Mouse (Mus musculus) MEL (cell line): ENCODE data around the gene Prss37. TPM values are rescaled to one million over a fixed set of nuclear protein-coding genes. Genes with fewer than 3 reads are reported as not detected.

Source experiments
- DNase-seq: peaks from one replicate; pipeline ENCODE4 v3.0.0; 2011; ENCODE audit warnings: low read depth, low spot score
- H3K27ac ChIP-seq: 2 replicates; pipeline ENCODE4 v1.5.1; 2012; ENCODE audit warnings: low read depth, mild to moderate bottlenecking, control low read depth, low read length, moderate library complexity; ENCODE audit not compliant: control insufficient read depth
- H3K27me3 ChIP-seq, 2 experiments: fragments of 150-350 bp in 1 of 2; sonication (generic) in 1 of 2; 2 replicates each; pipeline ENCODE4 v1.6.1; 2012; ENCODE audit warnings: low read length in 2 of 2, mild to moderate bottlenecking in 2 of 2, improper control_type of control experiment in 1 of 2, moderate library complexity in 1 of 2; ENCODE audit not compliant: insufficient read depth in 2 of 2, control insufficient read depth in 1 of 2
- H3K36me3 ChIP-seq, 2 experiments: 2 replicates each; pipeline ENCODE4 v1.6.1; 2012 to 2014; ENCODE audit warnings: low read length in 2 of 2, improper control_type of control experiment in 1 of 2, inconsistent platforms in 1 of 2, mild to moderate bottlenecking in 1 of 2; ENCODE audit not compliant: insufficient read depth in 2 of 2, control insufficient read depth in 1 of 2
- H3K4me1 ChIP-seq, 2 experiments: fragments of 150-350 bp in 1 of 2; sonication (generic) in 1 of 2; 2 replicates each; pipeline ENCODE4 v1.6.1; 2012; ENCODE audit warnings: low read length in 2 of 2, improper control_type of control experiment in 1 of 2, mild to moderate bottlenecking in 1 of 2; ENCODE audit not compliant: insufficient read depth in 2 of 2, control insufficient read depth in 1 of 2
- H3K4me3 ChIP-seq, 2 experiments: fragments of 150-350 bp in 1 of 2; sonication (generic) in 1 of 2; 2 replicates each; pipeline ENCODE4 v1.5.1; 2012; ENCODE audit warnings: low read depth in 2 of 2, low read length in 2 of 2, mild to moderate bottlenecking in 2 of 2, moderate library complexity in 2 of 2, control low read depth in 1 of 2, improper control_type of control experiment in 1 of 2; ENCODE audit not compliant: control insufficient read depth in 1 of 2, insufficient read depth in 1 of 2
- H3K79me2 ChIP-seq: 2 replicates; pipeline ENCODE4 v1.6.1; 2012; ENCODE audit warnings: mild to moderate bottlenecking, low read length, moderate library complexity; ENCODE audit not compliant: control insufficient read depth, poor library complexity, insufficient read depth
- H3K9ac ChIP-seq: 2 replicates; pipeline ENCODE4 v1.6.1; 2012; ENCODE audit warnings: low read depth, mild to moderate bottlenecking, control low read depth, low read length, moderate library complexity; ENCODE audit not compliant: control insufficient read depth, poor library complexity, severe bottlenecking
- H3K9me3 ChIP-seq: fragments of 150-350 bp; sonication (generic); replicated peaks from 2 replicates; pipeline ENCODE4 v1.6.1; 2012; ENCODE audit warnings: mild to moderate bottlenecking, low read length, improper control_type of control experiment, moderate library complexity; ENCODE audit not compliant: insufficient read depth
- BHLHE40 ChIP-seq: IDR thresholded peaks from 2 replicates; pipeline ENCODE4 v1.6.1; 2012; ENCODE audit warnings: low read depth, mild to moderate bottlenecking, inconsistent platforms, low read length, improper control_type of control experiment, borderline replicate concordance
- CHD1 ChIP-seq: IDR thresholded peaks from 2 replicates; pipeline ENCODE4 v1.6.1; 2012; ENCODE audit warnings: low read depth, mild to moderate bottlenecking, inconsistent platforms, low read length, improper control_type of control experiment
- CHD2 ChIP-seq: IDR thresholded peaks from 2 replicates; pipeline ENCODE4 v1.6.1; 2011; ENCODE audit warnings: low read length, improper control_type of control experiment
- CTCF ChIP-seq, 3 experiments: IDR thresholded peaks in 2 of 3; conservative IDR thresholded peaks in 1 of 3; 2 replicates each; pipeline ENCODE4 v1.5.1; 2011 to 2012; ENCODE audit warnings: low read length in 3 of 3, low read depth in 2 of 3, mild to moderate bottlenecking in 2 of 3, improper control_type of control experiment in 1 of 3, inconsistent platforms in 1 of 3, mixed read lengths in 1 of 3, moderate library complexity in 1 of 3; ENCODE audit not compliant: control insufficient read depth in 1 of 3, insufficient read depth in 1 of 3, poor library complexity in 1 of 3, severe bottlenecking in 1 of 3
- E2F4 ChIP-seq: IDR thresholded peaks from 2 replicates; pipeline ENCODE4 v1.6.1; 2011; ENCODE audit warnings: low read depth, low read length, improper control_type of control experiment, borderline replicate concordance
- ELF1 ChIP-seq: IDR thresholded peaks from 2 replicates; pipeline ENCODE4 v1.6.1; 2014; ENCODE audit warnings: low read depth, mild to moderate bottlenecking, inconsistent platforms, low read length, improper control_type of control experiment, moderate library complexity
- EP300 ChIP-seq, 2 experiments: IDR thresholded peaks; 2 replicates each; pipeline ENCODE4 v1.6.1; 2011; ENCODE audit warnings: improper control_type of control experiment in 2 of 2, low read length in 2 of 2, low read depth in 1 of 2, mild to moderate bottlenecking in 1 of 2
- ETS1 ChIP-seq: IDR thresholded peaks from 2 replicates; pipeline ENCODE4 v1.6.1; 2012; ENCODE audit warnings: low read depth, mild to moderate bottlenecking, inconsistent platforms, low read length, improper control_type of control experiment, moderate library complexity
- GABPA ChIP-seq: IDR thresholded peaks from 2 replicates; pipeline ENCODE4 v1.6.1; 2012; ENCODE audit warnings: low read depth, mild to moderate bottlenecking, inconsistent platforms, low read length, improper control_type of control experiment, moderate library complexity
- GATA1 ChIP-seq: IDR thresholded peaks from 2 replicates; pipeline ENCODE4 v1.6.1; 2011; ENCODE audit warnings: low read depth, low read length, improper control_type of control experiment
- HCFC1 ChIP-seq: IDR thresholded peaks from 2 replicates; pipeline ENCODE4 v1.6.1; 2012; ENCODE audit warnings: low read depth, mild to moderate bottlenecking, inconsistent platforms, low read length, improper control_type of control experiment, moderate library complexity
- JUND ChIP-seq: IDR thresholded peaks from 2 replicates; pipeline ENCODE4 v1.6.1; 2011; ENCODE audit warnings: low read depth, mild to moderate bottlenecking, improper control_type of control experiment, low read length
- KAT2A ChIP-seq: conservative IDR thresholded peaks from 2 replicates; pipeline ENCODE4 v1.6.1; 2012; ENCODE audit warnings: low read depth, low read length, improper control_type of control experiment, inconsistent platforms
- MAX ChIP-seq: IDR thresholded peaks from 2 replicates; pipeline ENCODE4 v1.6.1; 2011; ENCODE audit warnings: low read length, improper control_type of control experiment
- MAZ ChIP-seq: IDR thresholded peaks from 2 replicates; pipeline ENCODE4 v1.6.1; 2012; ENCODE audit warnings: low read depth, mild to moderate bottlenecking, inconsistent platforms, low read length, improper control_type of control experiment
- MEF2A ChIP-seq: IDR thresholded peaks from 2 replicates; pipeline ENCODE4 v1.6.1; 2014; ENCODE audit warnings: low read depth, mild to moderate bottlenecking, inconsistent platforms, low read length, improper control_type of control experiment; ENCODE audit not compliant: poor library complexity, insufficient replicate concordance, severe bottlenecking; ENCODE audit errors: extremely low read depth
- MXI1 ChIP-seq: IDR thresholded peaks from 2 replicates; pipeline ENCODE4 v1.6.1; 2011; ENCODE audit warnings: mild to moderate bottlenecking, low read depth, low read length, improper control_type of control experiment
- MYB ChIP-seq: IDR thresholded peaks from 2 replicates; pipeline ENCODE4 v1.6.1; 2011; ENCODE audit warnings: mild to moderate bottlenecking, low read depth, low read length, improper control_type of control experiment
- MYC ChIP-seq: IDR thresholded peaks from 2 replicates; pipeline ENCODE4 v1.6.1; 2011; ENCODE audit warnings: low read depth, mild to moderate bottlenecking, low read length, improper control_type of control experiment, moderate library complexity
- NELFE ChIP-seq: IDR thresholded peaks from 2 replicates; pipeline ENCODE4 v1.6.1; 2011; ENCODE audit warnings: low read depth, low read length, improper control_type of control experiment
- NRF1 ChIP-seq: IDR thresholded peaks from 2 replicates; pipeline ENCODE4 v1.6.1; 2014; ENCODE audit warnings: low read depth, mild to moderate bottlenecking, inconsistent platforms, low read length, improper control_type of control experiment, moderate library complexity; ENCODE audit not compliant: poor library complexity, insufficient read depth, severe bottlenecking
- POLR2A ChIP-seq, 2 experiments: IDR thresholded peaks; 2 replicates each; pipeline ENCODE4 v1.6.1; 2011 to 2012; ENCODE audit warnings: low read length in 2 of 2, mild to moderate bottlenecking in 2 of 2, control low read depth in 1 of 2, improper control_type of control experiment in 1 of 2, low read depth in 1 of 2, moderate library complexity in 1 of 2; ENCODE audit not compliant: control insufficient read depth in 1 of 2, insufficient read depth in 1 of 2, poor library complexity in 1 of 2
- POLR2AphosphoS2 ChIP-seq: IDR thresholded peaks from 2 replicates; pipeline ENCODE4 v1.6.1; 2011; ENCODE audit warnings: low read length, improper control_type of control experiment
- POLR2AphosphoS5 ChIP-seq: IDR thresholded peaks from 2 replicates; pipeline ENCODE4 v1.6.1; 2012; ENCODE audit warnings: low read depth, borderline replicate concordance, mild to moderate bottlenecking, inconsistent platforms, low read length, moderate library complexity, mixed read lengths
- RAD21 ChIP-seq: IDR thresholded peaks from 2 replicates; pipeline ENCODE4 v1.6.1; 2011; ENCODE audit warnings: mild to moderate bottlenecking, low read depth, low read length, improper control_type of control experiment
- RCOR1 ChIP-seq: IDR thresholded peaks from 2 replicates; pipeline ENCODE4 v1.6.1; 2012; ENCODE audit warnings: low read depth, mild to moderate bottlenecking, inconsistent platforms, low read length, improper control_type of control experiment
- SMC3 ChIP-seq: IDR thresholded peaks from 2 replicates; pipeline ENCODE4 v1.6.1; 2011; ENCODE audit warnings: low read depth, low read length, improper control_type of control experiment
- TBP ChIP-seq: IDR thresholded peaks from 2 replicates; pipeline ENCODE4 v1.8.0; 2011; ENCODE audit warnings: low read depth, low read length, improper control_type of control experiment
- TCF12 ChIP-seq: IDR thresholded peaks from 2 replicates; pipeline ENCODE4 v1.6.1; 2014; ENCODE audit warnings: low read depth, mild to moderate bottlenecking, inconsistent platforms, low read length, improper control_type of control experiment, moderate library complexity
- UBTF ChIP-seq: IDR thresholded peaks from 2 replicates; pipeline ENCODE4 v1.6.1; 2012; ENCODE audit warnings: low read depth, mild to moderate bottlenecking, inconsistent platforms, low read length, improper control_type of control experiment, moderate library complexity, borderline replicate concordance; ENCODE audit not compliant: insufficient read depth
- USF1 ChIP-seq: IDR thresholded peaks from 2 replicates; pipeline ENCODE4 v1.6.1; 2014; ENCODE audit warnings: low read depth, mild to moderate bottlenecking, inconsistent platforms, low read length, improper control_type of control experiment, moderate library complexity
- USF2 ChIP-seq, 2 experiments: IDR thresholded peaks; 2 replicates each; pipeline ENCODE4 v1.6.1; 2011 to 2012; ENCODE audit warnings: improper control_type of control experiment in 2 of 2, low read length in 2 of 2, borderline replicate concordance in 1 of 2, inconsistent platforms in 1 of 2, low read depth in 1 of 2, mild to moderate bottlenecking in 1 of 2; ENCODE audit not compliant: insufficient read depth in 1 of 2
- ZC3H11A ChIP-seq: IDR thresholded peaks from 2 replicates; pipeline ENCODE4 v1.6.1; 2012; ENCODE audit warnings: low read depth, mild to moderate bottlenecking, inconsistent platforms, low read length, improper control_type of control experiment
- ZKSCAN1 ChIP-seq: IDR thresholded peaks from 2 replicates; pipeline ENCODE4 v1.6.1; 2012; ENCODE audit warnings: low read depth, mild to moderate bottlenecking, inconsistent platforms, low read length, improper control_type of control experiment, moderate library complexity
- ZMIZ1 ChIP-seq: IDR thresholded peaks from 2 replicates; pipeline ENCODE4 v1.6.1; 2012; ENCODE audit warnings: low read depth, mild to moderate bottlenecking, inconsistent platforms, low read length, improper control_type of control experiment, moderate library complexity
- polyA plus RNA-seq, 2 experiments: library from polyadenylated mRNA; stranded (reverse) in 1 of 2; unstranded in 1 of 2; fragments of >175 nt in 1 of 2; fragments of >200 nt in 1 of 2; gene quantifications; 2 replicates each; pipeline versions ENCODE4 v1.2.1 to v1.2.4; 2012; ENCODE audit warnings: low replicate concordance in 2 of 2, low read depth in 1 of 2; ENCODE audit not compliant: insufficient read length in 2 of 2, insufficient read depth in 1 of 2, missing spikeins in 1 of 2
- total RNA-seq: library from RNA; depleted of rRNA; stranded (reverse); fragments of 300-350 nt; gene quantifications from 2 replicates; pipeline ENCODE4 v1.2.3, GENCODE M21; 2012

The Prss37 gene
- total and polyA plus RNA-seq, 3 experiments, result not detected

DNA sequence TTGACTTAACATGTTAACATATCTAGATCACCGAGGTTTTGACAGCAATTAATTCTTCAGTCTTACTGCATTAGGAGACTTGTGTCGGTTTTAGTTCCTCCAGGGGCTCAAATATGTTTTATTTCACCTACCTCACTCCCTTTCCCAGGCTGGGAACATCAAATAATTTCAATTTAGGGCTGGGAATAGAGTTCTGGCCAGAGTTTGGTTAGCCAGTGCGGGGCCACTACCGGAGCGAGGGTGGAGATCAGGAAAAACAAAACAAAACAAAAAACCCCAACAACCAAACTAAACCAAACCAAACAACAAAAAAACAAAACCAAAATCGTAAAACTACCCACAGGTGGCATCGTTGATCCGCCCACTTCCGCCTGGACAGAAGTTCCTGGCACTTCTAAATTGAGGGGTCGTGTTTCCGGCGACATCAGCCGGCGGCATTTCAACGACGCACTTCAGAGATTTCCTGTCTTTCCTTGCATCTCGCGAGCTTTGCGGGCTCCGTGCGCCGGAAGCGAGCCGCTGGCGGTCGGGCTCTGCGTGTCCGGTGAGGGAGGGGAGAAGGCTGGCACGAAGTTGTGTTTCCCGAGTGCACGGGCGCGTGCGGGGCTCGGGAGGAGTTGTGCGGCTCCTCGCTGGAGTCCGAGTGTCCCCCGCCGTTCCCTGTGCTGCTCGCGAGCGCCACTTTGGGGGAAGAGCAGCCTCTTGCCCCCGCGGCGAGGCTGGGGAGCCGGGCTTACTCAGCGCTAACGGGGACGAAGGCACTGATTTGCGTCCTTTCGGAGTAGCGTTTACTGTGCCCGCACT is 48.2 kb downstream of the Prss37 start, which contains the start of gene Ssbp1:
Gene Ssbp1, plus strand, starts transcription at position 437 of the 804 bp plus-strand sequence.
- Histone ChIP-seq H3K36me3 (peaks cover 0 to 6% of the 10 kb centered on the region in 2 experiments; a peak in 3 of 4 replicates), H3K27me3 (no peaks in the 10 kb centered on the region; a peak in 1 of 4 replicates), H3K27ac (peak within 1 kb of the TSS; percentile 69)
- TF ChIP-seq CTCF (IDR thresholded peaks at IDR 0.05 in 2 of 3, conservative IDR thresholded peaks at IDR 0.05 in 1 of 3; ENCODE audit: control insufficient read depth in 1 of 3, insufficient read depth in 1 of 3, low read depth in 2 of 3, low read length in 3 of 3, poor library complexity in 1 of 3, severe bottlenecking in 1 of 3) (no peak), GABPA (no peak), NELFE (peak; percentile 94), POLR2A (IDR thresholded peaks at IDR 0.05; ENCODE audit: control insufficient read depth in 1 of 2, insufficient read depth in 1 of 2, low read depth in 1 of 2, low read length in 2 of 2, poor library complexity in 1 of 2) (peak; percentile 93 to 96), ETS1 (peak; percentile 68), SMC3 (no peak), TBP (peak; percentile 87), POLR2AphosphoS2 (peak; percentile 88), USF2 (IDR thresholded peaks at IDR 0.05; ENCODE audit: borderline replicate concordance in 1 of 2, insufficient read depth in 1 of 2, low read depth in 1 of 2, low read length in 2 of 2) (no peak), MYB (no peak), HCFC1 (peak; percentile 97), TCF12 (peak; percentile 71), ZC3H11A (no peak), ZMIZ1 (peak; percentile 72), MYC (peak; percentile 57; the same call in 1 of the 2 replicates), ELF1 (peak; percentile 92), MAX (peak; percentile 42; the same call in 1 of the 2 replicates), RCOR1 (0 out of 2 replicates have a peak, but pooled peaks have one; percentile 5), ZKSCAN1 (peak; percentile 74), E2F4 (no peak), CHD1 (no peak), POLR2AphosphoS5 (no peak), USF1 (no peak), UBTF (no peak), MXI1 (peak; percentile 74), BHLHE40 (no peak), CHD2 (peak; percentile 100), NRF1 (no peak), EP300 (IDR thresholded peaks at IDR 0.05; ENCODE audit: low read depth in 1 of 2, low read length in 2 of 2) (no peak), MAZ (no peak), RAD21 (no peak), JUND (no peak), GATA1 (peak; percentile 15; the same call in 1 of the 2 replicates), MEF2A (no peak), KAT2A (peak; percentile 74)

More for the DNA sequence above, 48.2 kb downstream of the Prss37 start, which contains the start of gene Ssbp1:
- Histone ChIP-seq H3K9me3 (no peaks in the 10 kb centered on the region), H3K4me3 (peak within 1 kb of the TSS; percentile 61 to 81), H3K79me2 (peaks cover 11% of the 10 kb centered on the region), H3K4me1 (peaks cover 0 to 10% of the 10 kb centered on the region in 2 experiments; a peak in 2 of 4 replicates), H3K9ac (peak within 1 kb of the TSS; percentile 86)
- DNase-seq, result peak; percentile 97
